Mouse (Mus musculus): ENCODE measurements around the gene D330045A20Rik. TPM values are rescaled to one million over a fixed set of nuclear protein-coding genes. Genes with fewer than 3 reads are reported as not detected.
A peak's percentile ranks its signal among the peaks of the same experiment; 100 is the strongest.

D330045A20Rik gene
- polyA plus RNA-seq, 1 experiment from 2014 or later, result 1.8 TPM

DNA sequence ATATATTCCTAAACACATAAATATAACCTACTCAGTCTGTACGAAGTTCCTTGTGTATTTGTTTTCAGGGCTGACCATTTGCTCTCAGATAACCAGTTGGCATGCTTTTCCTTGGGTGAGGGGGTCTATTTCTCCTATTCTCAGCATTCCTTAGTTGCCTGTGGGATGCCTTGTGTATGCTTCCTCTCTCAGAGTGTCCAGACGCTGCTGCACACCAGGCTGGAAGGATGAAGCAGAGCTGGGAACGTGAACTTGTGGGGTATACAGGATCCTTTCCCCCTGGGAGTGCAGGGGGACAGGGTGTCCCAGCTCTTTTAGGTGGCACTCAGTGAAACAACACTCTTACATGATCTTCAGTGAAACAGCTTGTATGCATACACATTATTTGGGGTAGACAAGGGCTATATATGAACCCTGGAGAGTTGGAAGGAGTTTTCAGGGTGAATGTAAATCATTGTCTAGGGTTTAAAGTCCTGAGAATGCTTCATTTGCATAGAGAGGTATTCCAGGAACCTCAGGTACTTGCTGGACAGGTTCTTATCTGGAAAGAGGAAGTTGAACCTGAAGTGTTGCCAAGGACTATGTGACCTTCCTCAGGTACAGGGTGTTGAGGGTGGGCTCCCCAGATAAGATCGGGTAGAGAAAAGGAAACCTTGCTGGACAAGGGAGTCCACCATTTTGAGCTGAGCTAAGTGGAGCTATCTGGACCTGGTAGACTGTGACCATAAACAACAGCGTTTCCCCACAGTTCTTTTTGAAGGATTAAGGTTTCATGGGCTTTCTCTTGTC lies 44.3 kb downstream of the D330045A20Rik start:
- H3K9me3 ChIP-seq (replicated peaks; ENCODE audit: control insufficient read depth, low read length), result no peaks in the 10 kb centered on the region
- H3K36me3 ChIP-seq (ENCODE audit: control insufficient read depth, insufficient read depth, low read length), result no peaks in the 10 kb centered on the region
- H3K4me2 ChIP-seq (ENCODE audit: low read length), result no peak overlapping the region
- DNase-seq (ENCODE audit: low spot score) (no peak), ATAC-seq (no peak)
- H3K4me3 ChIP-seq (ENCODE audit: low read depth, low read length), result no peak overlapping the region
- no peak overlapping the region for H3K27ac ChIP-seq (ENCODE audit: low read depth, low read length)
- no peaks in the 10 kb centered on the region for H3K4me1 ChIP-seq (ENCODE audit: control insufficient read depth, insufficient read depth, low read length)
- no peaks in the 10 kb centered on the region for H3K27me3 ChIP-seq (replicated peaks; ENCODE audit: control insufficient read depth, insufficient read depth, low read length)
- WGBS, result 63% methylated on average over 5 of the region's 5 CpGs
- H3K9ac ChIP-seq (ENCODE audit: low read length), result no peak overlapping the region

DNA sequence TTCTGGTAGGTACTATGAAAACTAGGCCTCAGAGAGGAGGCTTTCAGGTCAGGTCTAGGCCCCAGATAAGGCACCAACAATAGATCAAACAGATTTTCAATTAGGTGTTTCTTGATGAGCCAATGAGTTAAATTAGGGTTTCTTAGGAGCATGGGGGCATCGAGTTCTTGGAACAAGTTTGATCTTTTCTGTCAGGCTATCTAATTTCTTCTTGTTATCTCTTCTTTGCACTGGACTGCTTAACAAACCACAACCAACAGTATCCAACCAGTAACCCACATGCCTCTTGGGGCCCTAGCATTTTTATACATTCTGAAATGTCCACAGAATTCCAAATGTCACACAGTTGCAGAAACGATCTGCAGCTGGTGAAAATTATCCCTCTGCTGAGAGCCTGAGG lies 45.6 kb downstream of the D330045A20Rik start:
- no peaks in the 10 kb centered on the region for H3K9me3 ChIP-seq (replicated peaks; ENCODE audit: control insufficient read depth, low read length)
- H3K4me2 ChIP-seq (ENCODE audit: low read length), result no peak overlapping the region
- ATAC-seq (no peak), DNase-seq (ENCODE audit: low spot score) (no peak)
- H3K4me1 ChIP-seq (ENCODE audit: control insufficient read depth, insufficient read depth, low read length), result no peaks in the 10 kb centered on the region
- WGBS, result 79% methylated on average over 2 of the region's 2 CpGs
- no peak overlapping the region for H3K27ac ChIP-seq (ENCODE audit: low read depth, low read length)
- no peak overlapping the region for H3K4me3 ChIP-seq (ENCODE audit: low read depth, low read length)
- no peaks in the 10 kb centered on the region for H3K36me3 ChIP-seq (ENCODE audit: control insufficient read depth, insufficient read depth, low read length)
- H3K9ac ChIP-seq (ENCODE audit: low read length), result no peak overlapping the region
- H3K27me3 ChIP-seq (replicated peaks; ENCODE audit: control insufficient read depth, insufficient read depth, low read length), result no peaks in the 10 kb centered on the region

- 95% methylated on average over 4 of the region's 4 CpGs for WGBS
- no peak overlapping the region for H3K27ac ChIP-seq (ENCODE audit: low read depth, low read length)
Observed at GRCm38 (mm10) chrX:139526984-139527383, 46.8 kb downstream of the D330045A20Rik start.

DNA sequence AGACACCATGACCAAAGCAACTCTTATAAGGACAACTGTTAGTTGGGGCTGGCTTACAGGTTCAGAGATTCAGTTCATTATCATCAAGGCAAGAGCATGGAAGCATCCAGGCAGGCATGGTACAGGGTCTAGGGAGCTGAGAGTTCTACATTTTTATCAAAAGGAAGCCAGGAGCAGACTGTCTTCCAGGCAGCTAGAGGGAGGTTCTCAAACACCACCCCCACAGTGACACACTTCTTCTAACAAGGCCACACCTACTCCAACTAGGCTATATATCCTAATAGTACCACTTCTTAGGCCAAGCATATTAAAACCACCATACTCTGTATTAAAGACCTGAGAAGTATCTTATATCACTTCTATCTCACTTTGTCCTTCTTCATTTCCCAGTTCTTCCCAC lies 49.5 kb downstream of the D330045A20Rik start:
- Histone ChIP-seq H3K36me3 (ENCODE audit: control insufficient read depth, insufficient read depth, low read length) (no peaks in the 10 kb centered on the region), H3K9ac (ENCODE audit: low read length) (no peak overlapping the region), H3K4me3 (ENCODE audit: low read depth, low read length) (no peak overlapping the region), H3K4me2 (ENCODE audit: low read length) (no peak overlapping the region), H3K4me1 (ENCODE audit: control insufficient read depth, insufficient read depth, low read length) (no peaks in the 10 kb centered on the region), H3K27ac (ENCODE audit: low read depth, low read length) (no peak overlapping the region), H3K9me3 (replicated peaks; ENCODE audit: control insufficient read depth, low read length) (no peaks in the 10 kb centered on the region), H3K27me3 (replicated peaks; ENCODE audit: control insufficient read depth, insufficient read depth, low read length) (no peaks in the 10 kb centered on the region)
- DNase-seq (ENCODE audit: low spot score) (no peak), ATAC-seq (no peak)

More at GRCm38 (mm10) chrX:139526984-139527383, 46.8 kb downstream of the D330045A20Rik start:
- Histone ChIP-seq H3K36me3 (ENCODE audit: control insufficient read depth, insufficient read depth, low read length) (no peaks in the 10 kb centered on the region), H3K4me3 (ENCODE audit: low read depth, low read length) (no peak overlapping the region), H3K4me1 (ENCODE audit: control insufficient read depth, insufficient read depth, low read length) (no peaks in the 10 kb centered on the region), H3K9me3 (replicated peaks; ENCODE audit: control insufficient read depth, low read length) (no peaks in the 10 kb centered on the region), H3K9ac (ENCODE audit: low read length) (no peak overlapping the region), H3K4me2 (ENCODE audit: low read length) (no peak overlapping the region), H3K27me3 (replicated peaks; ENCODE audit: control insufficient read depth, insufficient read depth, low read length) (no peaks in the 10 kb centered on the region)
- DNase-seq (ENCODE audit: low spot score) (no peak), ATAC-seq (no peak)

DNA sequence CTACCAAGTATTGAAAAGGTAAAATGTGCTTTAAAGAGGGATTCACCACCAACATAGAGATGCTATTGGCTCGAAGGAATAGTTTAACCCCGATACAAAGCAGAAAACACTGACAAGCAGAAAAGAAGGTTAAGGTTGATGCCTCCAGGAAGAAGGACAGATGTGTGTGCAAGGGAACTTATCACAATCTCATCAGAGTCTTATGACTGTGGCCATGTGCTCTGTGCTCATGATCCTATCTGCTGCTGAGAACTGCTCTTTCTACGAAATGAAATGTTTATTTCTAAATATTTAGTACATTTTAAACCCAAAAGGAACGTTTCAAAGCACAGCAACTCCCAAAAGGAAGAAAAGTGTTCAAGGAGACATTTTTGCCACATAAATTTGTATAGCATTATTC lies 52.1 kb downstream of the D330045A20Rik start:
- Histone ChIP-seq H3K4me1 (ENCODE audit: control insufficient read depth, insufficient read depth, low read length) (no peaks in the 10 kb centered on the region), H3K27me3 (replicated peaks; ENCODE audit: control insufficient read depth, insufficient read depth, low read length) (no peaks in the 10 kb centered on the region), H3K9ac (ENCODE audit: low read length) (no peak overlapping the region), H3K36me3 (ENCODE audit: control insufficient read depth, insufficient read depth, low read length) (no peaks in the 10 kb centered on the region), H3K9me3 (replicated peaks; ENCODE audit: control insufficient read depth, low read length) (no peaks in the 10 kb centered on the region), H3K4me3 (ENCODE audit: low read depth, low read length) (no peak overlapping the region), H3K27ac (ENCODE audit: low read depth, low read length) (no peak overlapping the region), H3K4me2 (ENCODE audit: low read length) (no peak overlapping the region)
- WGBS, result 65% methylated on average over 4 of the region's 4 CpGs
- ATAC-seq (no peak), DNase-seq (ENCODE audit: low spot score) (no peak)

GRCm38 (mm10) chrX:139537641-139538397 lies 57.7 kb downstream of the D330045A20Rik start:
- Histone ChIP-seq H3K4me1 (ENCODE audit: control insufficient read depth, insufficient read depth, low read length) (no peaks in the 10 kb centered on the region), H3K4me2 (ENCODE audit: low read length) (no peak overlapping the region), H3K27me3 (replicated peaks; ENCODE audit: control insufficient read depth, insufficient read depth, low read length) (no peaks in the 10 kb centered on the region), H3K27ac (ENCODE audit: low read depth, low read length) (no peak overlapping the region), H3K9me3 (replicated peaks; ENCODE audit: control insufficient read depth, low read length) (no peaks in the 10 kb centered on the region), H3K9ac (ENCODE audit: low read length) (no peak overlapping the region), H3K4me3 (ENCODE audit: low read depth, low read length) (no peak overlapping the region), H3K36me3 (ENCODE audit: control insufficient read depth, insufficient read depth, low read length) (no peaks in the 10 kb centered on the region)
- WGBS, result 86% methylated on average over 5 of the region's 5 CpGs
- ATAC-seq, result no peak
- DNase-seq (ENCODE audit: low spot score), result no peak

DNA sequence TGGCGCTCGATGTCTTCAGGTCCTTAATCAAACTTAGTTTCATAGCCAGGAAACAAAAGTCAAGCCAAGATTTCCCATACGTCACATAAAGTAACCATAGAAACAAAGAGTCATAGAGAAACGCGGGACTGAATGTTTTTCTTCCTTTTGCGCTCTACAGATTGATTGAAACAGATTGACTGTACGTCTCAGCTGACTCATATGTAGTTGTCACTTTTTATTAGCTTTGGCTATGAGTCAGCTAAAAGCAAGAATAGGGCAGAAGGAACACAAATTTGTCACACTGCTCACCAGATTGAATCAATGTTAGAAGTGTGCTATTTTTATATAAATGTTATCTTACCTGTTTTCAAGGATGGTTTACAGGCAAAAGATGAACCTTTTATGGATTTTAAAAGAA lies 63.6 kb downstream of the D330045A20Rik start:
- no peaks in the 10 kb centered on the region for H3K9me3 ChIP-seq (replicated peaks; ENCODE audit: control insufficient read depth, low read length)
- no peaks in the 10 kb centered on the region for H3K36me3 ChIP-seq (ENCODE audit: control insufficient read depth, insufficient read depth, low read length)
- no peak overlapping the region for H3K4me2 ChIP-seq (ENCODE audit: low read length)
- no peaks in the 10 kb centered on the region for H3K27me3 ChIP-seq (replicated peaks; ENCODE audit: control insufficient read depth, insufficient read depth, low read length)
- H3K27ac ChIP-seq (ENCODE audit: low read depth, low read length), result no peak overlapping the region
- no peak overlapping the region for H3K9ac ChIP-seq (ENCODE audit: low read length)
- WGBS, result 86% methylated on average over 7 of the region's 7 CpGs
- H3K4me1 ChIP-seq (ENCODE audit: control insufficient read depth, insufficient read depth, low read length), result no peaks in the 10 kb centered on the region
- DNase-seq (ENCODE audit: low spot score) (peak; percentile 0), ATAC-seq (no peak)
- no peak overlapping the region for H3K4me3 ChIP-seq (ENCODE audit: low read depth, low read length)

DNA sequence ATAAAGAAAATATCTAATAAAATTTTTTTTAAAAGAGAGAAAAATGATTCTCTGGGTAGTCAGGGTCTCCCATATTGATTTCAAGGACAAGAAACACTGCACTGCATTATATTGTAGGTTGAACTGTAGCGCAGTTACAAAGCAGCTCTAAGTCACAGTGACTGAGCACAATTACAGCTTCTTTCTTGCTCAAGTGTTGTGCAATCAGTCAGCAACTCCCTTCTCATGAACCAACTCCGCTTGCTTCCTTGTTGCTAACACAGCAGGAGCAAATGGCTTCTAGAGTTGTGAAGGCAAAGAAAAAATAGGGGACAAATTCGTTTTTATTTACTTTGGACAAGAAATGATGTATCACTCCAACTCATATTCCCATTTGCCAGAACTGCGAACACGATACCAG lies 70.3 kb downstream of the D330045A20Rik start:
- 83% methylated on average over 5 of the region's 5 CpGs for WGBS
- no peak for ATAC-seq

DNA sequence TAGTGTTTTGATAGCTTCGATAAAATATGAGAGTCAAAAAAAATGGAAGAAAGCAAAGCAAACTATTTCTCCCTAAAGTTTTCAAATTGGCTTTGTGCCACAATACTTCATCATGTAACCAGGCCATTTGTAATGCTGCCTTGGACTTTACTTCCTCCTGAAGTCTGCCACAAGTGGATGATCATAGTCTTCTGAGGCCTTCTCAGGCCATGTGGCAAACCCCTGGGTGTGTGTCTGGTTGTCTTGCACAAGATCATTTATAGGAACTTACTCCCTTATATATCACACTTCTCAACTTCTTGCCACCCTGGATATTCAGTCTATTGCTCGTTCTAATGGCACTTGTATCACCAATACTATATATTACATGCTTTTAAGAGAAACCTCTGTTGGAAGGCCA lies 71.9 kb downstream of the D330045A20Rik start:
- DNase-seq (ENCODE audit: low spot score) (no peak), ATAC-seq (no peak)
- Histone ChIP-seq H3K27ac (ENCODE audit: low read depth, low read length) (no peak overlapping the region), H3K9ac (ENCODE audit: low read length) (no peak overlapping the region), H3K4me3 (ENCODE audit: low read depth, low read length) (no peak overlapping the region), H3K36me3 (ENCODE audit: control insufficient read depth, insufficient read depth, low read length) (no peaks in the 10 kb centered on the region), H3K4me2 (ENCODE audit: low read length) (no peak overlapping the region), H3K27me3 (replicated peaks; ENCODE audit: control insufficient read depth, insufficient read depth, low read length) (0 out of 2 replicates have a peak, but pooled peaks cover 2% of the 10 kb centered on the region), H3K9me3 (replicated peaks; ENCODE audit: control insufficient read depth, low read length) (no peaks in the 10 kb centered on the region), H3K4me1 (ENCODE audit: control insufficient read depth, insufficient read depth, low read length) (no peaks in the 10 kb centered on the region)
- WGBS, result 78% methylated on average over 2 of the region's 2 CpGs

More for the DNA sequence above, 70.3 kb downstream of the D330045A20Rik start:
- H3K27ac ChIP-seq (ENCODE audit: low read depth, low read length), result no peak overlapping the region
- H3K4me1 ChIP-seq (ENCODE audit: control insufficient read depth, insufficient read depth, low read length), result no peaks in the 10 kb centered on the region
- H3K9ac ChIP-seq (ENCODE audit: low read length), result no peak overlapping the region
- no peaks in the 10 kb centered on the region for H3K9me3 ChIP-seq (replicated peaks; ENCODE audit: control insufficient read depth, low read length)
- H3K36me3 ChIP-seq (ENCODE audit: control insufficient read depth, insufficient read depth, low read length), result no peaks in the 10 kb centered on the region
- H3K27me3 ChIP-seq (replicated peaks; ENCODE audit: control insufficient read depth, insufficient read depth, low read length), result 0 out of 2 replicates have a peak, but pooled peaks cover 2% of the 10 kb centered on the region
- DNase-seq (ENCODE audit: low spot score), result no peak
- no peak overlapping the region for H3K4me2 ChIP-seq (ENCODE audit: low read length)
- no peak overlapping the region for H3K4me3 ChIP-seq (ENCODE audit: low read depth, low read length)
